Mouse (Mus musculus) kidney, adult 2 months (tissue): ENCODE results near the gene Cep170b. TPM values are rescaled to one million over a fixed set of nuclear protein-coding genes. Genes with fewer than 3 reads are reported as not detected.

Experiments used
- DNase-seq: peaks from one replicate; pipeline ENCODE4 v3.0.0; 2021
- H3K27ac ChIP-seq: fragments of 200-500 bp; 2 replicates; pipeline ENCODE4 v1.5.1; 2012; ENCODE audit warnings: low read depth, low read length, control low read depth, inconsistent platforms; ENCODE audit not compliant: insufficient read depth
- H3K27me3 ChIP-seq: fragments of 200-500 bp; replicated peaks from 2 replicates; pipeline ENCODE4 v1.6.1; 2012; ENCODE audit warnings: mild to moderate bottlenecking, moderate library complexity, low read length, inconsistent platforms; ENCODE audit not compliant: control insufficient read depth, insufficient read depth
- H3K36me3 ChIP-seq: fragments of 200-500 bp; 2 replicates; pipeline ENCODE4 v1.6.1; 2012; ENCODE audit warnings: mild to moderate bottlenecking, moderate library complexity, low read length, inconsistent platforms; ENCODE audit not compliant: control insufficient read depth, insufficient read depth
- H3K4me1 ChIP-seq: fragments of 200-500 bp; 2 replicates; pipeline ENCODE4 v1.6.1; 2011; ENCODE audit warnings: low read length; ENCODE audit not compliant: control insufficient read depth, insufficient read depth
- H3K4me3 ChIP-seq: fragments of 200-500 bp; 2 replicates; pipeline ENCODE4 v1.5.1; 2011; ENCODE audit warnings: mild to moderate bottlenecking, low read depth, low read length, control low read depth; ENCODE audit not compliant: insufficient read depth
- CTCF ChIP-seq: fragments of 200-500 bp; conservative IDR thresholded peaks from 2 replicates; pipeline ENCODE4 v1.5.1; 2011; ENCODE audit warnings: low read depth, mild to moderate bottlenecking, control low read depth, low read length, moderate library complexity, mixed read lengths; ENCODE audit not compliant: insufficient read depth, insufficient read length
- POLR2A ChIP-seq: fragments of 200-500 bp; IDR thresholded peaks from one replicate; pipeline ENCODE4 v1.6.1; 2011; ENCODE audit warnings: low read depth, low read length, control low read depth
- WGBS: fragments of 180-500 bp; shearing (Covaris S2); methylation state at CpG from one replicate; pipeline ENCODE4 v1.1.7; 2018; 5-methylcytosine and 5-hydroxymethylcytosine counted together
- polyA plus RNA-seq: library from polyadenylated mRNA; depleted of rRNA; stranded (reverse); fragments of >200 nt; gene quantifications from 2 replicates; pipeline ENCODE4 v1.2.3, GENCODE M21; 2012; rRNA removed

The Cep170b gene
- 63.4 and 75.3 TPM in 2 replicates for polyA plus RNA-seq

DNA sequence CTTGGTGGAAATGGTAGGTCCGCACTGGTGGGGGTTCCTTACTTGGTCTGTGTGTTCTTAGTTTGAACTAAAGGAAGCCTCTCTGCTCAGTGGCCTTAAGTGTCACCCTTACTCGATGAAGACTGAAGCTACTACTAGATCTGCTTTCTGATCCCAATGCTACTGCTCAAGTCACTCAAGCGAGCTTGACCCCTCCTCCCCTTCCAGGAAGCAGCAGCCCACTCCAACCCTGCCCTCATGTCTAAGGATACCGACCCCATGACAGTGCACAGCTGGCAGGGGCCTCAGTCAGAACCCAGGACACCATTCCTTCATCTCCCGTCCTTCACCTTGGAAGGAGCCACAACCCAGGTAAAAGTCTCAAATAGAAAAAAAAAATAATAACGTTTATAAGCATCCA is at the start of gene Cep170b:
Gene Cep170b (plus strand): TSS at position 240 of the 400 bp plus-strand sequence.
- Histone ChIP-seq H3K36me3 (no peaks in the 10 kb centered on the region), H3K4me3 (peak within 1 kb of the TSS; percentile 71), H3K4me1 (peaks cover 25% of the 10 kb centered on the region; the same call in 1 of the 2 replicates), H3K27me3 (no peaks in the 10 kb centered on the region), H3K27ac (peak within 1 kb of the TSS; percentile 97)
- 24% methylated on average over 6 of the region's 6 CpGs for WGBS
- peak; percentile 55 for DNase-seq
- TF ChIP-seq CTCF (no peak), POLR2A (no peak)

DNA sequence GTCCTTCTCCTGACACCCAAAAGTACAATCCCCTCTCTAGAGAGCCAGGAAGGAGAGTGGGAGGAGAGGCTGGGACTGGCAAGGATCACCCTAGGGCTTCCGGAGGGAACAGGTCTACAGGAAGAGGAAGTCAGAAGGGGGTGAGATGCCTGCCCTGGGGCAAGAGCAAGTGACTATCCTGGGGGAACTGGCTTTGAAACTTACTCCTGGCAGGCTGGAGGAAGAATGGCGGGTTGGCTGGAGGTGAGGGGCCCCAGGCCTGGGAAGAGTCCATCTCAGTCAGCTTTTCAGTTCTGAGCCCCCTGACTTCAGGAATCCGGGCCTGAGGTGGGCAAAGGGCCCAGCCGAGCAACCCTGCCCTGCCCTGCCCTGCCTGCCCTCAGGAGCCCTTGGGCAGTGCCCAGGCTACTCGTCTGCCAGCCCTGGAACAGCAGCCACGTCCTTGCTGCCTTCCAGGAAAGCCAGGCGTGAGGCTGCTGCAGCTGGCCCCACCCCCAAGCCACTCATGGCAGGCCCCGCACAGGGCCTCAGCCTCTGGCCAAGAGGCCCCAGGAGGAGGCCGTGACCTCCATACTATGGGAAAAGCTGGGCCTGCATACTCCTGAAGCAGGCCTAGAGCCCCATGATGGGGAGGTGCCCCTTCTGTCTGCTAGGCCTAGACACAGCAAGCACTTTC is 49.4 kb upstream of the Cep170b start:
- Histone ChIP-seq H3K4me1 (peaks cover 5% of the 10 kb centered on the region; the same call in 1 of the 2 replicates), H3K36me3 (no peaks in the 10 kb centered on the region), H3K4me3 (no peak overlapping the region), H3K27ac (no peak overlapping the region), H3K27me3 (no peaks in the 10 kb centered on the region)
- TF ChIP-seq CTCF, result no peak
- no peak for TF ChIP-seq POLR2A
- WGBS, result 30% methylated on average over 9 of the region's 9 CpGs
- DNase-seq, result peak; percentile 50

DNA sequence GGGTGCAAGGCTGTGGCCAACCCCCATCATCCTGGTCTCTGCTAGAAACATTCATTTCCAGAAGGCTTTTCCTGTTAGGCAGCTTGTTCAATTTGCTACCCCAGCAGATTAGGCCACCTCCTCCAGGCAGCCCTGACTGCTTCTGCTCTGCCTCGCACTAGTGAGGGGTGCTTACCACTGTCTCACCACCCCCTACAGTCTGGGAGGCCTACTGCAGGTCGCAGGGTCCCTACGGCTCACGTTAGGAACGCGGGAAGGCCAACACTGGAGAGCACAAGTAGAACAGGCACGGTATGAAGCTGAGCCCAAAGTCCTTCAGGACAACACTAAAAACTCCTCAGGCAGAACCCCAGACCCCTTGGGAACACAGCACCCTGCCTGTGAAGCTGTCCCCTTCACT is 48.4 kb upstream of the Cep170b start:
- Histone ChIP-seq H3K27me3 (no peaks in the 10 kb centered on the region), H3K27ac (no peak overlapping the region), H3K4me1 (peaks cover 5% of the 10 kb centered on the region; the same call in 1 of the 2 replicates), H3K4me3 (no peak overlapping the region), H3K36me3 (no peaks in the 10 kb centered on the region)
- TF ChIP-seq CTCF, result no peak; the same call in 1 of the 2 replicates
- no peak for TF ChIP-seq POLR2A
- WGBS, result 81% methylated on average over 7 of the region's 7 CpGs
- DNase-seq, result no peak

DNA sequence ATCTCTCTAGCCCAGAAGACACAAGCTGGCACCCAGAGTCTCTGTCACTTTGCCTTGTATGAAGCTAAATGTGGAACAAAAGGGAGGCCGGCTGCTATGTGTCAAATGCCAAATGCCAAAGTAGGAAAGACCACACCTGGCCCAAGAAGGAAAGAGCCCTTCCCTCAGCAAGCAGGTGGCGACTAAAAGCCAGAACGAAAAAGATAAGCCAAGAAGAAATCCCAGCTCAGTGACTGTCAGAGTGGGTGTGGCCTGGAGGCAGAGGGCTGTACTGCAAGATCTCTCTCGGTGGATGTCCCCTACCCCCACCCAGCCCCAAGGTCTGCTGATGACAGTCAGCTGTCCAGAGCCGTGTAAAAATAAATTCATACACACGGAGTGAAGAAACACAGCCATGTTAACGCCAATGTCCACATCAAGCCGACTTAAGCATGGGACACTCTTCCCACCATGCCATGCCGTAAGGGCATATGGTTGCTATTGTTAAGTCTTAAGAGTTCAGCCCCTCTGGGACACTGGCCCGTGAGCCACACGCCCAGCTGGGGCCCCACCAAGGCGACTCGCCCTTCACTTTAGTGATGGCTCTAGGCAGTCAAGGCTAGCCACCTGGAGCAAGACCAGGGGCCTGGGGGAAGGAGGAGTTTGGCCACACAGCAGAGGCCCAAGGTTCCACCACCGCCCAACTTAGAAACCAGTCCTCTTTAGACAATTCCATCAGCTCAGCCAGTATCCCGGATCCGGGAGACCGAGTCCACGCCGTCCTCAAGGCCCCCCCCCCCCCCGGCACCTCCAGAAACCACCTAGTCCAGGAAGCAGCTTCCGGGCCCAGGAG is 47.3 kb upstream of the Cep170b start:
- Histone ChIP-seq H3K4me1 (peaks cover 5% of the 10 kb centered on the region; the same call in 1 of the 2 replicates), H3K27me3 (no peaks in the 10 kb centered on the region), H3K27ac (0 out of 2 replicates have a peak overlapping the region, but pooled peaks have one; percentile 76), H3K4me3 (peak overlapping the region; percentile 86), H3K36me3 (no peaks in the 10 kb centered on the region)
- peak; percentile 27 for DNase-seq
- TF ChIP-seq CTCF, result no peak
- TF ChIP-seq POLR2A, result no peak
- WGBS, result 7% methylated on average over 21 of the region's 21 CpGs

DNA sequence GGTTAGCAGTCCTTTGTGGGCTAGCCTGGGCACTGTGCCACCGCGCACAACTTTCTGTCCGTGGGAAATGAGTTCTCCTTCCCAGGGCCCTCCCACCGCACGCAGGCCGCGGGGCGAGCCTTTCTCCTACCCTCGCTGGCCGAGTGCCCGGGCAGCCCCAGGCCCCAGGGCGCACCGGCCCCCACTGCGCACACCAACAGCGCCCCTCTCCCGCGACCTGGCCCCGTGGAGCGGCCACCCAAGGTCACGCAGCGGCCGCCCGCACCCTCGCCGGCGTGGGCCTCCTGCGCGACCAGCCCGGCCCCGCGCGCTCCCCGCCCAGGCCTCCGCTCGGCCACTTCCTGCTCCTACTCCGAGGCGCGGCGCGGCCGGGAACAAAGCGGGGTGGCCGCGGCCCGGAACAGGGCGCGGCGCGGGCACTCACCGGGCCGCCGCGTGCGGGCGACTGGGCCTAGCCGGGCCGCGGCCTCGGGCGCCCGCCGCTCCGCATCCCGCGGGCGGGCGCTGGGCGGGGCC is 46.6 kb upstream of the Cep170b start:
- no peak for TF ChIP-seq POLR2A
- no peak for TF ChIP-seq CTCF
- Histone ChIP-seq H3K4me1 (peaks cover 5% of the 10 kb centered on the region; the same call in 1 of the 2 replicates), H3K27ac (peak overlapping the region; percentile 76; the same call in 1 of the 2 replicates), H3K4me3 (peak overlapping the region; percentile 86), H3K36me3 (no peaks in the 10 kb centered on the region), H3K27me3 (no peaks in the 10 kb centered on the region)
- peak; percentile 53 for DNase-seq
- 4% methylated on average over 67 of the region's 68 CpGs for WGBS

DNA sequence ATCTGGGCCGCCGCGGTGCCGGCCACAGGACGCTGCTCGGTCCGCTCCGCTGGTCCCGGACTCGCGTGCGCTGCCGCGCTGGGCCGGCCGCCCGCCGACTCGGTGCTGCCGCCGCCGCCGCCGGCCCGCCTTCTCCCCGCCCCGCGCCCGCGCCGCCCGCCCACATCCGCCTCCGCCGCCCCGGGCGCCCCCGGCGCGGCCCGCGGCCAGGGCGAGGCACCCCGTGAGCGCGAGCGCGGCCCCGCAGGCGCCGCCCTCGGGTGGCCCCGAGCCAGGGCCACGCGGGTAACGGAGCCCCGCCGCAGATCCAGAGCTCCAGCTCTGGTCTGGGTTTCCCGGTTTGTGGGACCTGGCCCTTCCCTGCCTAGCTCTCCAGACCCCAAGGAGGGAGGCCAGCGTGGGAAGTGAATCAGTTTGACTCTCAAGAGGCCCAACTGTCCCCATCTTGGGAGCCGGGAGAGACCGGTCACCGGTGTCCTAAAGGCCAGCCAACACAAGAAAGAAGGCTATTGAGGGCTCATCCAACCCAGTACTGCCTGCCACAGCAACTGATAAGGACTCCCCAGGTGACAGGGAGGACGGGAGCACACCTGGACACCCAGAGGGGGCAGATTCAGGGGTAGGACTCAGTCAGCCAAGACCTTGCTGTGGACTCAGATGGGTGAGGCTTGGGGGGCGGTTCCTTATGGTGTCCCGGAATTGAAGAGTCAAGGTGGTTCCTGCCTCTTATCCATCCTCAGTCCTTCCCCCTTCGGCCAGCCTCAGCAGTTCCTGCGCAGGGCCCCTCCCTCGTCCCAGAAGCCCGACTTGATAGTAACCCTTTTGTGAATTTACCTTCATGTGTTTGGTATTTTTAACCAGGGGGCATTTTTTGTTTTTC is 45.9 kb upstream of the Cep170b start, which contains the start of gene Akt1:
Gene Akt1 (minus strand): TSS at position 753 of the 880 bp plus-strand sequence.
- peaks cover 5% of the 10 kb centered on the region; the same call in 1 of the 2 replicates for H3K4me1 ChIP-seq
- no peak for TF ChIP-seq CTCF
- no peak for TF ChIP-seq POLR2A
- peak; percentile 68 for DNase-seq
- H3K27me3 ChIP-seq, result no peaks in the 10 kb centered on the region
- H3K27ac ChIP-seq, result peak within 1 kb of the TSS; percentile 88
- H3K4me3 ChIP-seq, result peak within 1 kb of the TSS; percentile 86
- WGBS, result 14% methylated on average over 70 of the region's 70 CpGs
- H3K36me3 ChIP-seq, result no peaks in the 10 kb centered on the region
